Mouse (Mus musculus) thymus, adult 2 months (tissue): ENCODE measurements around the gene Nmur1.

Source experiments
- CTCF ChIP-seq: fragments of 200-500 bp; IDR thresholded peaks from 2 replicates; pipeline ENCODE4 v1.5.1; 2012; ENCODE audit warnings: mild to moderate bottlenecking, control low read depth, low read length, moderate library complexity, borderline replicate concordance; ENCODE audit not compliant: control insufficient read depth, poor library complexity, insufficient read depth; ENCODE audit errors: extremely low read depth
- POLR2A ChIP-seq: fragments of 200-500 bp; IDR thresholded peaks from 2 replicates; pipeline ENCODE4 v1.6.1; 2012; ENCODE audit warnings: mild to moderate bottlenecking, low read length, control low read depth, moderate library complexity; ENCODE audit not compliant: control insufficient read depth, poor library complexity, insufficient read depth; ENCODE audit errors: extremely low read depth

DNA sequence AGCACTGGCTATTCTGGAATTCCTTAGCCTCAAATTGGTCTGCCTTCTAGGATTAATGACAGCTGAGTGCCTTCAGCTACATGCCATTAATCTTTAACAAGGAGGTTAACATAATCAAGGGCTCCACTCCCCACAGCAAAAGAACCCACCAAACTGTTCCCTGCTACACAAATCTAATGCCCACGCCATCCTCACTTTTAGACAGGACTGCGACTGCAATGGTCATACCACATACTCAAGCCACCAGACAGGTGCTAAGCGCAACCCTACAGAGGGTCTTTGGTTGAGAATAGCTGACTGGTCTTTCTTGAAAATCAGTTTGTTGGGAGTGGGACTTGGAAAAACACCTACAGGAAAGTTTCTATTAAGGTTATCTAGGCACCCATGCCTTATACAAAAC lies 76.8 kb downstream of the Nmur1 start:
- no peak for TF ChIP-seq CTCF
- no peak for TF ChIP-seq POLR2A
